Mouse (Mus musculus) limb, embryonic 15.5 days (tissue): Measurements from ENCODE around the gene Trim26. TPM values are rescaled to one million over a fixed set of nuclear protein-coding genes. Genes with fewer than 3 reads are reported as not detected.
A peak's percentile ranks its signal among the peaks of the same experiment; 100 is the strongest.

Experiments
- ATAC-seq: fragments of 200-750 bp; cut with Nextera tagmentation; 2 replicates; pipeline ENCODE4 v1.8.0; 2017; ENCODE audit warnings: low read depth, moderate TSS enrichment; ENCODE audit not compliant: insufficient number of reproducible peaks, low FRiP score, low TSS enrichment
- H3K27ac ChIP-seq: fragments of 300-500 bp; sonication (generic); 2 replicates; pipeline ENCODE4 v1.5.1; 2015; ENCODE audit warnings: moderate library complexity, mild to moderate bottlenecking, inconsistent platforms
- H3K27me3 ChIP-seq: fragments of 300-500 bp; sonication (generic); 2 replicates; pipeline ENCODE4 v1.6.1; 2015; ENCODE audit warnings: inconsistent platforms
- H3K36me3 ChIP-seq: fragments of 300-500 bp; sonication (generic); 2 replicates; pipeline ENCODE4 v1.6.1; 2015; ENCODE audit warnings: inconsistent platforms
- H3K4me1 ChIP-seq: fragments of 300-500 bp; sonication (generic); 2 replicates; pipeline ENCODE4 v1.6.1; 2015; ENCODE audit warnings: inconsistent platforms
- H3K4me2 ChIP-seq: fragments of 300-500 bp; sonication (generic); 2 replicates; pipeline ENCODE4 v1.6.1; 2015; ENCODE audit warnings: mild to moderate bottlenecking, inconsistent platforms
- H3K4me3 ChIP-seq: fragments of 300-500 bp; sonication (generic); 2 replicates; pipeline ENCODE4 v1.5.1; 2015; ENCODE audit warnings: mild to moderate bottlenecking, inconsistent platforms
- H3K9ac ChIP-seq: fragments of 300-500 bp; sonication (generic); 2 replicates; pipeline ENCODE4 v1.6.1; 2015; ENCODE audit warnings: inconsistent platforms
- H3K9me3 ChIP-seq: fragments of 300-500 bp; sonication (generic); 2 replicates; pipeline ENCODE4 v1.6.1; 2016; ENCODE audit warnings: inconsistent platforms
- WGBS: fragments of 180-500 bp; shearing (Covaris S2); methylation state at CpG from one replicate; pipeline ENCODE4 v1.1.7; 2015; 5-methylcytosine and 5-hydroxymethylcytosine counted together
- polyA plus RNA-seq: library from polyadenylated mRNA; unstranded; fragments of >200 nt; fragmentation: Nextera tagmentation; extraction: Ambion mirVana; gene quantifications from 2 replicates; pipeline ENCODE4 v1.2.1, GENCODE M21; 2015

Gene Trim26
- polyA plus RNA-seq, 1 experiment from 2014 or later, result 44.3 TPM

DNA sequence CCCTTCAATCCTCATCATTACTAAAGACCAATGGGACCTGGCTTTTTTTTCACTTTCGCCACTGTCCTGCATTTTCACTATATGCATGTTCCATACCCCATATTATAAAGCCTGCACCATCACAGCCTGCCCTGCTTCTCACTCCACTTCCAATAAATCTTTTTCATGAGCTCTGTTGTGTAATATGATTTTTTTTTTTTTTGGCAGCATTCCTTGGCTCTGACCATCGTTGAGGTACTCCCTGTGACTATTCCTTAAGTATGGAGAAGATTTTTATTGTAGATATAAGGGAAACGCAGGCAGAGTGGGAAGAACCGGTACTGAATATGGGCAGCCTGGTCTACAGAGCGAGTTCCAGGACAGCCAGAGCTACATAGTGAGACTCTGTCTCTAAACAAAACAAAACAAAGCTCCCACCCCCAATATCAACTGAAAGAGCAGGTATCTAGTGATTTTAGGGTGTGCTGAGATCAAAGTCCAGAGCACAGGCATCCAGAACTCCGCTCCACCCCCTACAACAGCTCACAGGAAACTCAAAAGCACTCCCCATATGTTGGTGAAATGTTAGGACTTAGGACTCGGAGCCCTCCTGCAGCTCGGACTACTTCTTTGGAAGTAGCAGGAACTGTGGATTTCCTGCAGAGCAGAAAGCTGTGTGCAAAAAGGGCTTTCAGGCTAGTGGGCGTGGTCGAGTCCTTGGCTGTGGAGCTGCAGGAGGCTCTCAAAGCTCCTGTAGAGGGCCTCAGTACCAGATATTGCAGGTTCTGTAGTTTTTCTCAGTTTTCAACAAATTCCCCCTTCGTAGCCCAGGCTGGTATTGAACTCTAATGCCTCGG lies 1.1 kb upstream of the Trim26 start:
- Histone ChIP-seq H3K4me3 (peak overlapping the region; percentile 74), H3K9me3 (no peaks in the 10 kb centered on the region), H3K36me3 (no peaks in the 10 kb centered on the region), H3K9ac (no peak overlapping the region), H3K27ac (peak overlapping the region; percentile 95), H3K27me3 (no peaks in the 10 kb centered on the region), H3K4me2 (peak overlapping the region; percentile 64), H3K4me1 (peaks cover 9% of the 10 kb centered on the region)
- whole genome bisulfite sequencing, result 28% methylated on average over 12 of the region's 12 CpGs
- ATAC-seq, result no peak

DNA sequence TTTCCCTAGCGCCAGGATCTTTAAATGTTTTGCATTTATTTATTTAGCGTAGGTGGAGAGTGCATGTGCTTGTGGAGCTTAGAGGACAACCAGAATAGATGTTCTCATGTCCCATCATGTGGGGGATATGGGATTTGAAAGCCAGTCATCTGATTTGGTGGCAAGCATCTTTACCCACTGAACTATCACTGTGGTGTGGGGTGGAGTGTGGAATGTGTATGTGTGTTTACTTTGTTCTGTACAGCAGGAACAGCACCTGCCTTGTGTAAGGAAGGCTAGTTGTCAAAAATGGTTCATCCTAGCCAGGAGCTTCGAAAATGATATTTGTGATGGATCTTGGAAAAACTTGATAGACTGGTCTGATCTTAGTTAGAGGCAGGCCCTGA lies 514 bp upstream of the Trim26 start:
- ATAC-seq, result 0 out of 2 replicates have a peak, but pooled peaks have one; percentile 8
- H3K4me1 ChIP-seq, result peaks cover 9% of the 10 kb centered on the region
- 10% methylated on average over 3 of the region's 3 CpGs for WGBS

DNA sequence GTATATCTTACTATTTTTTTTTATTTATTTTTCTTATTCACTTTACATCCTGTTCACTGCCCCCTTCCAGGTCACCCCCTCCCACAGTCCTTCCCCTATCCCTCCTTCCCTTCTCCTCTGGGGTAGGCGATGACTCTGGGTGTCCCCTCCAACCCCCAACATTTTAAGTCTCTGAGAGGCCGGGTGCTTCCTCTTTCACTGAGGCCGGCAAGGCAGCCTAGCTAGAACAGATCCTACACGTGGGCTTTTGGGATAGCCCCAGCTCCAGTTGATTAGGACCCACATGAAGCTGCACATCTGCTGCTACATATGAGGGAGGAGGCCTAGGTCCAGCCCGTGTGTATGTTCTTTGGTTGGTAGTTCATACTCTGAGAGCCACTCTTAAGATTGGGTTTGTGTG lies 2.1 kb downstream of the Trim26 start:
- Histone ChIP-seq H3K27me3 (no peaks in the 10 kb centered on the region), H3K36me3 (no peaks in the 10 kb centered on the region), H3K9me3 (no peaks in the 10 kb centered on the region), H3K9ac (no peak overlapping the region), H3K4me2 (no peak overlapping the region), H3K27ac (no peak overlapping the region), H3K4me3 (no peak overlapping the region), H3K4me1 (peaks cover 12% of the 10 kb centered on the region)
- WGBS, result 75% methylated on average over 5 of the region's 5 CpGs
- no peak for ATAC-seq

More for the DNA sequence above, 514 bp upstream of the Trim26 start:
- Histone ChIP-seq H3K27ac (peak overlapping the region; percentile 95), H3K4me3 (peak overlapping the region; percentile 74), H3K9me3 (no peaks in the 10 kb centered on the region), H3K9ac (peak overlapping the region; percentile 89; the same call in 1 of the 2 replicates), H3K4me2 (peak overlapping the region; percentile 64), H3K36me3 (no peaks in the 10 kb centered on the region), H3K27me3 (no peaks in the 10 kb centered on the region)

DNA sequence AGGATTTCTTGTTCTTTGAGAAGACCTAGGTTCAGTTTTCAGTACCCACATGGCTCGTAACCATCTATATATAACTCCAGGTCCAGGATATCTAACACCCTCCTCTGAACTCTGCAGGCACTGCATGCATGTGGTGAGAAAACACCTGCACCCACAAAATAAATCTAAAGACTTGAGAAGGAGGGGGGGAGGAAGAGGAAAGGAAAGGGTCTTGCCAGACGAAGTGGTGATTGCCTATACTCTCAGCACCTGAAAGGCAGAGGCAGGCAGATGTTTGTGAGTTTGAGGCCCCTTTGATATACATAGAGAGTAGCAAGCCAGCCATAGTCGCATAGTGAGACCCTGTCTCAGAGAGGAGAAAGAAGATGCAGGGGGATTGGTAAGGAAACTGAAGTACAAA lies 3.0 kb downstream of the Trim26 start:
- Histone ChIP-seq H3K27ac (no peak overlapping the region), H3K4me1 (peaks cover 15% of the 10 kb centered on the region), H3K4me2 (no peak overlapping the region), H3K27me3 (no peaks in the 10 kb centered on the region), H3K9ac (no peak overlapping the region), H3K4me3 (no peak overlapping the region), H3K9me3 (no peaks in the 10 kb centered on the region), H3K36me3 (no peaks in the 10 kb centered on the region)
- no peak for ATAC-seq
- 71% methylated on average over 3 of the region's 3 CpGs for WGBS

DNA sequence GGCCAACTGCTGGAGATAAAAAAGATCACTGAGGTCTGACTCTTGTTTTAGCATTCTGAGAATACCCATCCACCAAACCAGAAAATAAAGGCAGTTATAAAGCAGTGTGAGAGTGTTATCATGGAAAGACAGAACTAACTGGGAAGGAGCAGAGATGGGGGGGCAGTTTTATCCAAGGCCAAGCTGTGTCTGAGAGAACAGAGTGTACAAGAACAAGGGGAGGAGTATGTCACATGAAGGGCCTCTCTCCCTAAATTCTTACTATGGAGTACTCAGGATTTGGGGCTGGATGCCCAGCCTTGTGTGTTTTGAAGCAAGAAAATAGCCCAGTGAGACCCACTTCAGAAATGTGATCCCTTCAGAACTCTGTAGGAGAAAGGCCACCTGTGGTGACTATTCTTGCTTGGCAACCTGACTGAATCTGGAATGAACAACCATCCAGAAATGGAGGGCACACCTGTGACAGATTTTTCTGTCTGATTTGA lies 4.1 kb downstream of the Trim26 start:
- Histone ChIP-seq H3K36me3 (0 out of 2 replicates have a peak, but pooled peaks cover 2% of the 10 kb centered on the region), H3K27ac (no peak overlapping the region), H3K4me1 (peaks cover 12% of the 10 kb centered on the region), H3K4me2 (no peak overlapping the region), H3K27me3 (no peaks in the 10 kb centered on the region), H3K9me3 (no peaks in the 10 kb centered on the region), H3K9ac (no peak overlapping the region), H3K4me3 (no peak overlapping the region)
- ATAC-seq, result no peak

DNA sequence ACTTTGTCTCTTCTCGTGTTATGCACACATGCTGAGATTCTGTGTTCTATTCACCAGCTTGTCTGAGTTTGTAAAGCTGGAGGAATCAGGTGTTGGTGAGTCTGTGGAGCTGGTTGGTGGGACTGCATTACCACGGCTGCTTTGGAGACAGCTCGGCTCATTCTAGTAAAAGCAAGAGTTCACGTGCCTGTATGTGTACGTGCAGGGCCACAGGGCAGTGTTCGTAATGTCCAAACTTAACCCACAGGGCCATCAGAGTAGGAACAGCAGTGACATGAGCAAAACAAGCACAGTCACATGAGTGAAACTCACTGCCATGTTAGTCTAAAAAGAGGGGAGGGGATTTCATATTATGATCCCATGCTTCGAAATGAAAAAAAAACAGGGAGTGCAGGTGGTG lies 6.8 kb downstream of the Trim26 start:
- Histone ChIP-seq H3K36me3 (peaks cover 9% of the 10 kb centered on the region), H3K4me3 (no peak overlapping the region), H3K4me2 (no peak overlapping the region), H3K9me3 (no peaks in the 10 kb centered on the region), H3K27ac (no peak overlapping the region), H3K27me3 (no peaks in the 10 kb centered on the region), H3K4me1 (peaks cover 6% of the 10 kb centered on the region; the same call in 1 of the 2 replicates), H3K9ac (no peak overlapping the region)
- 84% methylated on average over 7 of the region's 7 CpGs for WGBS
- ATAC-seq, result no peak

DNA sequence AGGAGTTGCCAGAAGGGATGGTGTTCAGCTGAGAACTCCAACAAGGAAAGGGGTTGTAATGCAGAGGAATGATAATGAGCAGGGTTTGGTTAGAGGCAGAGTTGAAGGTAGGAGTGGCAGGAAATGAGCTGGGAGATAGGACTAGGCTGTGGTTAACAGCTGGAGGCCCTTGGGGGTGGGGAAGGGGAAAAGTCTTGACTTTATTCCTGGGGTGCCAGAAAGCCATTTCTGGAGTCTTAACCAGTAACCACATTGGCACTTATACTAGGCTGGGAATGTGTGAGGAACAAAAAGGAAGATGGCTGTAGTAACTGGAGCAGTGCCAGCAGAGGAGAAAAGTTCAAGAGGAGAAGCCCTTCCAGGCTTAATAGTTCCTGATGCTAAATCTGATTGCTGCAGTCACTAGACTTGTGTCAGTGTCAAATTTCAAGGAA lies 7.4 kb downstream of the Trim26 start:
- no peak for ATAC-seq
- Histone ChIP-seq H3K9ac (no peak overlapping the region), H3K36me3 (peaks cover 9% of the 10 kb centered on the region), H3K27ac (no peak overlapping the region), H3K4me3 (no peak overlapping the region), H3K9me3 (no peaks in the 10 kb centered on the region), H3K4me1 (peaks cover 6% of the 10 kb centered on the region; the same call in 1 of the 2 replicates), H3K4me2 (no peak overlapping the region), H3K27me3 (no peaks in the 10 kb centered on the region)

DNA sequence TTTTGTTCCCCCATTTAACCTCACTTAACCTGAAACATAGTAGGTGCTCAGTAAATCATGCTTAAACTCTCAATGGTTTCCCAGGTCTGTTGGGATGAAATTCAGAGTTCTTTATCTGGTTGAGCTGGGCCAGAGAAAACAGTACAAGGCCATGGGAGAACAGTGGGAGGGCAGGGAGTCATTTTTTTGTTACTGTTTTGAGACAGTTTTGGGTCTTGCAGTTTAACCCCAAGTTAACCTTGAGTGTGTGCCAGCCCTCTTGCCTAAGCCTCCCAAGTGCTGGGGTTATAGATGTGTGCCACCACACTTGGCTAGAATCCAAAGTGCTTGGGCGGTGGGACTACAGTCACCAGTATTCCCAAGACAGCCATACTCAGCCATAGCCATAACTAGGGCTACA lies 7.8 kb downstream of the Trim26 start:
- Histone ChIP-seq H3K9me3 (no peaks in the 10 kb centered on the region), H3K36me3 (peaks cover 9% of the 10 kb centered on the region), H3K4me1 (peaks cover 6% of the 10 kb centered on the region; the same call in 1 of the 2 replicates), H3K27ac (no peak overlapping the region), H3K4me3 (no peak overlapping the region), H3K27me3 (no peaks in the 10 kb centered on the region), H3K9ac (no peak overlapping the region), H3K4me2 (no peak overlapping the region)
- no peak for ATAC-seq
- 65% methylated on average over 1 of the region's 1 CpGs for WGBS

DNA sequence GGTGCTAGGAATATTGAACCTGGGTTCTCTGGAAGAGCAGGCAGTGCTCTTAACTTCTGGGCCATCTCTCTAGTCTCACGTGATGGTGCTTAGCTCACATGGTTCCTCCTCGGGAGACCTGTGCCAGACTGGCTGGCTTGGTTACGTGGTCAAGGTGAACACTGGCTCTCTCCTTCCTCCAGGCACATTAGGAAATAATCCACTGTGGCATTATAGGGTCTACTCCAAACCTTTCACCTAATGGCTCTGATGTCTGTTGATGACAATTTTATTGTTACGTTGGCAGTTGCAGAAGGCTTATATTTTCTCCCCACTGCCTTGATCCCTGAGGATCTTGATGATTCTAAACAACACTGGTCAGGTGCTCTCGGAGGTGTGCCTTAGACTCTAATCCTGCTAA lies 12.0 kb downstream of the Trim26 start:
- Histone ChIP-seq H3K27me3 (no peaks in the 10 kb centered on the region), H3K4me1 (peaks cover 4% of the 10 kb centered on the region; the same call in 1 of the 2 replicates), H3K27ac (no peak overlapping the region), H3K9ac (no peak overlapping the region), H3K36me3 (peaks cover 42% of the 10 kb centered on the region), H3K4me3 (no peak overlapping the region), H3K9me3 (no peaks in the 10 kb centered on the region), H3K4me2 (no peak overlapping the region)
- no peak for ATAC-seq
- WGBS, result 68% methylated on average over 5 of the region's 5 CpGs

DNA sequence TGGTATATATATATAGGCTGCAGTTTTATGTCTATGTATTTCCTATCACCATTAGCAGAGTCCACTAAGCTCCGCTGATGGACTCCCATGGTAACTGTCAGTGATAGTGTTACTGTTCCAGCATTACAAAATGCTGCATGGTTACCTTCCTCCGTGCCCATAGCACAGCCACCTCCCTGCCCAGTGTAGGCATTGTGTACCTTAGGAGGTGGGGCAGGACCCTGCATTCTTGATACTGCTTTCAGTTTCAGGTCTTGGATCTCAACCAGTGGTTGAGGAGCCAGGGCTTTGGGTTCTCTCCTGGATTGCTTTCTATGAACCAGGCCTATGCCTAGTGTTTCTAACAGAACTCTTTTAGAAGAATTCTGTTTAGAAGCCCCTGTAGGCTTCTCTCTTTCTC lies 13.1 kb downstream of the Trim26 start:
- Histone ChIP-seq H3K9ac (no peak overlapping the region), H3K36me3 (peaks cover 52% of the 10 kb centered on the region), H3K4me1 (no peaks in the 10 kb centered on the region; the same call in 1 of the 2 replicates), H3K27me3 (no peaks in the 10 kb centered on the region), H3K4me2 (no peak overlapping the region), H3K4me3 (no peak overlapping the region), H3K27ac (no peak overlapping the region), H3K9me3 (no peaks in the 10 kb centered on the region)
- WGBS, result 81% methylated on average over 2 of the region's 2 CpGs
- no peak for ATAC-seq

DNA sequence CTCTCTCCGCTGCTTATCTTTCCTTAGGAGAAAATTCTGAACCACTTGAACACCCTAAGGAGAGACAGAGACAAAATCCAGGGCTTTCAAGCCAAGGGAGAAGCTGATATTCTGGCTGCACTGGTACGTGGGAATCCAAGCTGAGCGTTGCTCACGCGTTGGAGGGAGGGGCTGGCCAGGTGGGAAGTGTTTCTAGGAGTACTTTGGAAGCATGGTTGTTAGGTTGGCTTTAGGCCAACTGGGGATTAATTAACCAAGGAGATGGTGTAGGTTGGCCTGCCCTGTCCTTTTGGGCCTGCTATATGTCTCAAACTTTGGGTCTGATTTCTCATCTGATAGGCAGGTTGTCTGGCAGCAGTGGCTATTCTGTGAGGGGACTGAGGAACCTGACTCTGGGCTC lies 14.3 kb downstream of the Trim26 start:
- WGBS, result 84% methylated on average over 5 of the region's 5 CpGs
- Histone ChIP-seq H3K4me1 (no peaks in the 10 kb centered on the region), H3K27ac (no peak overlapping the region), H3K4me3 (no peak overlapping the region), H3K27me3 (no peaks in the 10 kb centered on the region), H3K9me3 (no peaks in the 10 kb centered on the region), H3K9ac (no peak overlapping the region), H3K4me2 (no peak overlapping the region), H3K36me3 (peaks cover 60% of the 10 kb centered on the region)
- no peak for ATAC-seq

DNA sequence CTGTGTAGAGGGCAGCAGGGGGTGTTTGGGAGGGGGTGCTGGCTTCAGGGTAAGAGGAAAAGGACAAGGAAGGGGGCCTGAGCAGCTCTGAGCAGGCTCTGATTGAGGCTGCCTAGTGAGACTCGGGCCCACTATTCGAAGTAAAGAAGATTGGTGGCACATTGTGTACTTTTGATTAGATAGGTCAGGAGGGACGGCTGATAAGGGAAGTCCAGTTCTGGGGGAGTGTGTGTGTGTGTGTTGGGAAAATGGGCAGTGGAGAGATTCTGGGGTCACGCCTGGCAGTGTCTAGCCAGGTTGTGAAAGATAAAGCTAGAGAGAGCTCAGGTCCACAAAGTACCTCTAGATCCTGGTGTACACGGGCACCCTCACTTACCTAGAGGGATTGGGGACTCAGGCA lies 14.7 kb downstream of the Trim26 start:
- H3K4me3 ChIP-seq, result no peak overlapping the region
- no peaks in the 10 kb centered on the region for H3K27me3 ChIP-seq
- H3K4me1 ChIP-seq, result no peaks in the 10 kb centered on the region
- peaks cover 62% of the 10 kb centered on the region for H3K36me3 ChIP-seq
- H3K9me3 ChIP-seq, result no peaks in the 10 kb centered on the region
- H3K4me2 ChIP-seq, result no peak overlapping the region
- 85% methylated on average over 5 of the region's 5 CpGs for WGBS
- ATAC-seq, result no peak
- H3K27ac ChIP-seq, result no peak overlapping the region
- H3K9ac ChIP-seq, result no peak overlapping the region
